Mouse (Mus musculus) testis, postnatal 14 days (tissue): ENCODE results near the gene Cdk7.

ENCODE experiments used
- DNase-seq: peaks from one replicate; pipeline ENCODE4 v3.0.0; 2021; ENCODE audit warnings: low spot score

Cdk7 gene

GRCm38 (mm10) chr13:100725194-100725593 is 5.5 kb downstream of the Cdk7 start:
- no peak for DNase-seq

- DNase-seq: peak; percentile 70
Observed at GRCm38 (mm10) chr13:100724051-100724754, 6.5 kb downstream of the Cdk7 start.

DNA sequence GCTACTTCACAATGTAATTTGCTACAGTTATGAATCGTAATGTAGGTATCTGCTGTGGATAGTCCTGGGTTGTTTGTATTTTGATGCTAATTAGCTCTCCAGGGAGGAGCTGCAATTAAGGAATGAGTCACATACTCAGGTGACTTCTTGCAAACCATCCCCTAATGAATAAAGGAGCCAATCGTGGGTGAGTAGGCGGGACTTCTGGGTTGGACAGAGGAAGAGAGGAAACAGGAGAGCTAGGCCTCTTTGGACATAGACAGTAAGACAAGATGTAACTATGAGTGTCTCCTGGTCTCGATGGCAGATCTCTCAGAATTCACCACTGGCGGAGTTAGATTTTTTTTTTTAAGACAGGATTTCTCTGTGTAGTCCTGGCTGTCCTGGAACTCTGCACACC is 9.1 kb downstream of the Cdk7 start:
- DNase-seq: no peak

GRCm38 (mm10) chr13:100715467-100715866 is 15.3 kb downstream of the Cdk7 start:
- DNase-seq: no peak

- no peak for DNase-seq
Observed at GRCm38 (mm10) chr13:100706206-100706605, 24.5 kb downstream of the Cdk7 start.

- DNase-seq: no peak
Observed at GRCm38 (mm10) chr13:100703468-100703867, 27.3 kb downstream of the Cdk7 start.

DNA sequence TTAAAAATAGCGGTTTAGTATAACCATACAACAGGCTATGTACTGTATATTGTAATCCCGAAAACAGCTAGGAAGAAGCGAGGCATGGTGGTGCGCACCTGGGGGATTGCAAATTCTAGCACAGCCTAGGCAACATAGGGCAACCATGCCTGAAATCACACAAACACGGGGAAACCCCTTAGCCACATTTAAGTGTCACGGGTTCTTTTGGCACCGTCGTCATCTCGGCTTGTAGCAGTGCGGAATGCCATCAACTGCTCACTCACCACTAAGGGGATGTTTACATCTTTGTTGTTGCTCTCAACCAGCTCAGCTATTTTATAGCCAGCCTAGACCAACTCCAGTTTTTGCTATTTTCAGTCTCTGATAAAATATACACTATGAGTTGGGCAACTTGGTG is 31.9 kb downstream of the Cdk7 start:
- DNase-seq: no peak

GRCm38 (mm10) chr13:100697541-100697940 is 33.2 kb downstream of the Cdk7 start:
- DNase-seq: no peak

DNA sequence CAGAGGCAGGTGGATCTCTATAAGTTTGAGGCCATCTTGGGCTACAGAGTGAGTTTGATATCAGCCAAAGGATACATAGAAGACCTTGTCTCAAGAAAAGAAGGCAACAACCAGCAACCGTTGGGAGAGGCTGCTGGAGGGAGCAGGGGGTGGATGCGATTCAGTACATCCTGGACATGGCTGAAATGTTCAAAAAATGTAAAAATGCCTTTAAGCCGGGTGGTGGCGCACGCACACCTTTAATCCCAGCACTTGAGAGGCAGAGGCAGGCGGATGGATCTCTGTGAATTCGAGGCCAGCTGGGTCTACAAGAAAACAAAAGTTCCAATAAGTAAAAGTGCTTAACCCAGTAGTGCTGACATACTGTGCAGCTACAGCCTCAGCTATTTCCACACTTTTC is 43.2 kb downstream of the Cdk7 start:
- DNase-seq: no peak

GRCm38 (mm10) chr13:100684355-100684754 is 46.4 kb downstream of the Cdk7 start:
- no peak for DNase-seq

DNA sequence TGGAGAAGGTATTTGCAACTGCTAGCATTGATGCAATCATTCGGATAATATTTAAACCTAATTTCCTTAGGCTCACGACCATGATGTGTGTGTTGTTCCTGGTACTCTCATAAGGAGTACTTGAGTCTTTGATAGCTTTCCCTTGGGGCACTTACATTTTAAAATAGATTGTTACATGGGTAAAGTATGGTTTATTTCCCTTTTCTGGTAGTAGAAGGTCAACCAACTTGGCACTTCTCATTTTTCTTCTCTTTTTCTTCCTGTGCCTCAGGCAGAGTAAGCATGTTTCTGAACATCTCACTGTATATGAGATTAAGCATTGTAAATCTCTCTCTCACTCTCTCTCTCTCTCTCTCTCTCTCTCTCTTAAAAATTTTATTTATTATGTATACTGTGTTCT is 47.9 kb downstream of the Cdk7 start:
- DNase-seq: no peak

- no peak for DNase-seq
Observed at GRCm38 (mm10) chr13:100681615-100682014, 49.1 kb downstream of the Cdk7 start.

- DNase-seq: no peak
Observed at GRCm38 (mm10) chr13:100675936-100676635, 54.7 kb downstream of the Cdk7 start.

- DNase-seq: no peak
Observed at GRCm38 (mm10) chr13:100670181-100670741, 60.5 kb downstream of the Cdk7 start.

DNA sequence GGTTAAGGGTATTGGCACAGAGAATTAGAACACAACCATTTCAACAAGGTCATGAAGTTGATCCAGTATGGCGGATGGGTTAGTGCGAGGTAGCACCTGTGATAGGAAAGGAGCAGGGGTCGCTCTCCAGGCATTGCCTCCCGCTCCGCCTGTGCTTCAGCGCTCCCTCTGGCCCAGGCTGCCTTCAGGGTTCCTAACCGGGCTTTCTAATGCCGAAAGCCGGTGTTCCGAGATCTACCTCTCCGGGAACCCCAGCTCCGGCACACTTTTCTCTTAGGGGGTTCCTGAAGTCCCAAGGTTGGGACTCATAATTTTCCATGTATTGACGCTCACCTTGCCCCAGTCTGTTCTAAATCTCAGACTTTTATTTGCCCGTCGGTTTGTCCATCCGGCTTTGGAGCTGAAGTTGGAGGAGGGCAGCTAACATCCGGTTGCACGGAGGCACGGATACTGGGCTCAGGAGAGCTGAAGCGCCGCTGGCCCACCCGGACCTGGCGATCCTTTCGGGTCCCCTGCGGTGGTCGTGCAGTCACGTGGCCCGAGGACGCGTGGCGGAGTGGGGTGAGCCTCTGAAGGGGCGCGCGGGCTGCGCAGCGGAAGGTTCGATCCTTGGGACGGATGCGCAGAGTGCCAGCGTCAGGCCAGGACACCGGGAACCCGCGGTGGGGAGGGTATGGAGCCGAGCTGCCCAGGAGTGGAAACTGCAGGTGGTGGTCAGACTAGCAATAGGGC is 61.3 kb downstream of the Cdk7 start, which contains the start of gene Ccdc125:
Ccdc125 (plus strand) TSS at position 427 of the 732 bp plus-strand sequence.
- DNase-seq: peak; percentile 51

GRCm38 (mm10) chr13:100659864-100660456 is 70.8 kb downstream of the Cdk7 start:
- no peak for DNase-seq

DNA sequence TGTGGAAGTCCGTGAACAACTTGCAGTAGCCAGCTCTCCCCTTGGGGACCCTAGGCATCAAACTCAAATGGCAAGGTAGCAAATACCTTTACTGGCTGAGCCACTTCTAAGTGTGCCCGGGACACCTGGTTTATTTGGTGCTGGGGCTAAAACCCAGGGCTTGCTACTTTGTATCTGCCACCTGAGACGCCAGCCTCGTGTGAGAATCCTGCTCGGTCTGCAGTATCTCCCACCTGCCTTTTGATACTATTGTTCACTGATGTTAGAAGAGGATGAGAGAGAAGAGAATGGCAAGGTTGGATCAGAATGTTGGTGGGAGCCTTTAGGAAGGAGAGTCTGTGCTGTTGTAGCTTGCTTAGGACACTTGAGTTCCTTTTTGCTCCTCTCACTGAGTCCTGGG is 72.6 kb downstream of the Cdk7 start:
- peak; percentile 83 for DNase-seq
